Mouse (Mus musculus) midbrain, embryonic 14.5 days (tissue): ENCODE measurements at regions not wholly inside any gene's neighbourhood (a gene's known extent, or its start where the extent isn't known, plus 50 kb on each side); places are given as distances from the start of the nearest gene placed in this dataset.

ENCODE experiments used
- ATAC-seq: fragments of 200-750 bp; cut with Nextera tagmentation; 2 replicates; pipeline ENCODE4 v1.8.0; 2017; ENCODE audit warnings: moderate number of reproducible peaks, moderate library complexity; ENCODE audit not compliant: low FRiP score, low TSS enrichment
- DNase-seq: peaks from one replicate; pipeline ENCODE4 v3.0.0-alpha.2; 2015
- H3K27ac ChIP-seq: fragments of 300-500 bp; sonication (generic); replicated peaks from 2 replicates; pipeline ENCODE4 v1.5.1; 2014; ENCODE audit warnings: mild to moderate bottlenecking, low read depth, low read length, moderate library complexity
- H3K27me3 ChIP-seq: fragments of 300-500 bp; sonication (generic); 2 replicates; pipeline ENCODE4 v1.6.1; 2014; ENCODE audit warnings: low read length, control low read depth, mixed read lengths; ENCODE audit not compliant: control insufficient read depth, insufficient read depth
- H3K36me3 ChIP-seq: fragments of 300-500 bp; sonication (generic); 2 replicates; pipeline ENCODE4 v1.6.1; 2014; ENCODE audit warnings: low read length, control low read depth; ENCODE audit not compliant: control insufficient read depth, insufficient read depth
- H3K4me1 ChIP-seq: fragments of 300-500 bp; sonication (generic); 2 replicates; pipeline ENCODE4 v1.6.1; 2014; ENCODE audit warnings: mild to moderate bottlenecking, antibody characterized with exemption, low read length, control low read depth; ENCODE audit not compliant: control insufficient read depth, insufficient read depth
- H3K4me2 ChIP-seq: fragments of 300-500 bp; sonication (generic); 2 replicates; pipeline ENCODE4 v1.6.1; 2014; ENCODE audit warnings: mild to moderate bottlenecking, low read length, moderate library complexity
- H3K4me3 ChIP-seq: fragments of 300-500 bp; sonication (generic); replicated peaks from 2 replicates; pipeline ENCODE4 v1.5.1; 2014; ENCODE audit warnings: low read depth, low read length
- H3K9ac ChIP-seq: fragments of 300-500 bp; sonication (generic); replicated peaks from 2 replicates; pipeline ENCODE4 v1.6.1; 2014; ENCODE audit warnings: mild to moderate bottlenecking, low read length, moderate library complexity
- H3K9me3 ChIP-seq: fragments of 300-500 bp; sonication (generic); 2 replicates; pipeline ENCODE4 v1.6.1; 2016; ENCODE audit warnings: low read length, control low read depth, mixed read lengths; ENCODE audit not compliant: control insufficient read depth
- WGBS: fragments of 180-500 bp; shearing (Covaris S2); extraction: QIAGEN DNeasy Blood & Tissue Kit; methylation state at CpG from one replicate; pipeline ENCODE4 v1.1.7; 2014; 5-methylcytosine and 5-hydroxymethylcytosine counted together

DNA sequence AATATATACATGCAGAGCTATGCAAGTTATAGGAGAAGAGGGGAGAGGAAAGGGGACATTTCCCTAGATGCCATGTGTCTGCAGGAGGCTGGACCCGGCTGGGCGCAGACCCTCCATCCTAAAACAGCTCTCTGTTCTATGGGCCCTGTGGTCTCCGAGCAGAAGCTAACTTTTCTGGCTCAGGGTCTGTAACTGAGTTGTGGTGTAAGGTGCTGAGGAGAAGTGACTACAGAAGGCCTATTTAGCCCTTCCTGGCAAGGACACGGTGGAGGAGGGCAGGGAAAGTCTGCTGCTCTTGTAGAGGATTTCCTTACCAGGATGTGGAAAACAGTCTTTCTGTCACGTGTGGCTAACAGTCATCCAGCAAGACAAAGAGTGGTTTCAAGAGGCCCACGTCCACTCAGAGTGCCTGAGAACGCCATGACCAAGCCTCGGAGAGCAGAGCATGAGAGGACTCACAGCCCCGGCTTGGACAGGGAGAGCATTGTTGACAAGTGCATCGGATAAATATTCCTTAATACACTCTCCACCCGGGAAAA lies 216.2 kb downstream of the Setd4 start:
- Histone ChIP-seq H3K27ac (no peak overlapping the region), H3K36me3 (no peaks in the 10 kb centered on the region), H3K4me3 (no peak overlapping the region), H3K27me3 (no peaks in the 10 kb centered on the region), H3K9ac (no peak overlapping the region), H3K4me2 (no peak overlapping the region), H3K9me3 (peaks cover 3% of the 10 kb centered on the region; the same call in 1 of the 2 replicates), H3K4me1 (no peaks in the 10 kb centered on the region)
- 83% methylated on average over 11 of the region's 11 CpGs for WGBS
- no peak for DNase-seq
- no peak for ATAC-seq

DNA sequence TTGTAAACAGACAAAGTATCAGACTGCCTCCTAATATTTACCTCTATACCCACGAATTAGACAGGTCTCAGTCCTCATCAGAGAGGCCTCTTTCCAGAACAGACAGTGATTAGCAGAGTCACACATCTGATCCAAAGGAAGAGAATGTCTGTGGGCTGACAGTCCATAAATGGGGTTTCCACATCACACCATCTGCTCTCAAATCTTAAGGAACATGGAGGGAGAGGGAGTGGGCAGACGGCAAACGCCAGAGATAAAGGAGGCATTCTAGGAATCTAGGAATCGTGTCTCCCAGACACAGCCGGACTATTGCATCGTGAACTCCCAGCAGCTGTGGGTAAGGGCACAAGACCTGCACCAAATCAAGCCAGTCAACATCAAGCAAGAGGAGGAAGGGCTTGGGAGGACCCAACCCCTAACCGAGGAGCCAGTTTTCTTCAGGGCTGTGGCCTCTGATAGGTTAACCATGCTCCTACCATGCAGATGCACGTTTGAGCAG lies 219.8 kb downstream of the Setd4 start:
- WGBS = 85% methylated on average over 8 of the region's 8 CpGs
- Histone ChIP-seq H3K36me3 (no peaks in the 10 kb centered on the region), H3K4me1 (peaks cover 12% of the 10 kb centered on the region; the same call in 1 of the 2 replicates), H3K9me3 (no peaks in the 10 kb centered on the region), H3K27ac (no peak overlapping the region), H3K4me3 (no peak overlapping the region), H3K27me3 (no peaks in the 10 kb centered on the region), H3K4me2 (no peak overlapping the region), H3K9ac (no peak overlapping the region)
- ATAC-seq (no peak), DNase-seq (no peak)

GRCm38 (mm10) chr16:93382945-93383344 lies 220.9 kb downstream of the Setd4 start:
- no peak overlapping the region for H3K4me3 ChIP-seq
- WGBS = 84% methylated on average over 3 of the region's 3 CpGs
- no peak overlapping the region for H3K9ac ChIP-seq
- H3K4me2 ChIP-seq = no peak overlapping the region
- H3K4me1 ChIP-seq = peaks cover 12% of the 10 kb centered on the region; the same call in 1 of the 2 replicates
- no peak overlapping the region for H3K27ac ChIP-seq
- H3K9me3 ChIP-seq = no peaks in the 10 kb centered on the region
- H3K36me3 ChIP-seq = no peaks in the 10 kb centered on the region
- ATAC-seq (no peak), DNase-seq (no peak)
- no peaks in the 10 kb centered on the region for H3K27me3 ChIP-seq

- no peak overlapping the region for H3K9ac ChIP-seq
- H3K27ac ChIP-seq = no peak overlapping the region
- no peak overlapping the region for H3K4me2 ChIP-seq
- H3K4me3 ChIP-seq = no peak overlapping the region
- no peaks in the 10 kb centered on the region for H3K9me3 ChIP-seq
- DNase-seq (peak; percentile 58), ATAC-seq (no peak)
- 44% methylated on average over 13 of the region's 13 CpGs for WGBS
- no peaks in the 10 kb centered on the region for H3K36me3 ChIP-seq
- H3K27me3 ChIP-seq = no peaks in the 10 kb centered on the region
- H3K4me1 ChIP-seq = peaks cover 12% of the 10 kb centered on the region; the same call in 1 of the 2 replicates
Measured at GRCm38 (mm10) chr16:93380717-93381671, 222.9 kb downstream of the Setd4 start.

DNA sequence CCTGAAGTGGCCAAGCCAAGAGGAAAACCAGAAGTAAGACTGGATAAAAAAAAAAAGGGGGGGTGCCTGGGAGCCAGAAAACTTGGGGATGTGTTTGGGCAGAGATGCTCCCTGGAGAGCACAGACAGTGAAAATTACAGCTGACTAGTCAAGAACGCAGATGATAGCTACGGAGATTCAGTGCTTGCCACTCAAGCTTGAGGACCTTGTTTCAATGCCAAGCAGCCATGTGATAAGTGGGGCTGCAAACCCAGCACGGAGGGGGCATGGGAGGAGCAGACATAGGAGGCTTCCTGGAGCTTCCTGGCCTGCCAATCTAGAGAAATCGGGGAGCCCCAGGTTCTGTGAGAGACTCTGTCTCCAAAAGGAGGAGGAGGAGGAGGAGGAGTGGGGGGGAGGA lies 223.7 kb downstream of the Setd4 start:
- Histone ChIP-seq H3K4me1 (peaks cover 12% of the 10 kb centered on the region; the same call in 1 of the 2 replicates), H3K9me3 (no peaks in the 10 kb centered on the region), H3K4me3 (no peak overlapping the region), H3K27ac (no peak overlapping the region), H3K9ac (no peak overlapping the region), H3K27me3 (no peaks in the 10 kb centered on the region), H3K4me2 (no peak overlapping the region), H3K36me3 (no peaks in the 10 kb centered on the region)
- DNase-seq (peak; percentile 37), ATAC-seq (no peak)
- WGBS = 39% methylated on average over 4 of the region's 4 CpGs

- H3K27me3 ChIP-seq = no peaks in the 10 kb centered on the region
- ATAC-seq (no peak), DNase-seq (no peak)
- peaks cover 12% of the 10 kb centered on the region; the same call in 1 of the 2 replicates for H3K4me1 ChIP-seq
- no peak overlapping the region for H3K4me3 ChIP-seq
- H3K9me3 ChIP-seq = no peaks in the 10 kb centered on the region
- H3K27ac ChIP-seq = no peak overlapping the region
- H3K36me3 ChIP-seq = no peaks in the 10 kb centered on the region
- 34% methylated on average over 6 of the region's 6 CpGs for WGBS
- H3K9ac ChIP-seq = no peak overlapping the region
- H3K4me2 ChIP-seq = no peak overlapping the region
Measured at GRCm38 (mm10) chr16:93379611-93380010, 224.3 kb downstream of the Setd4 start.

DNA sequence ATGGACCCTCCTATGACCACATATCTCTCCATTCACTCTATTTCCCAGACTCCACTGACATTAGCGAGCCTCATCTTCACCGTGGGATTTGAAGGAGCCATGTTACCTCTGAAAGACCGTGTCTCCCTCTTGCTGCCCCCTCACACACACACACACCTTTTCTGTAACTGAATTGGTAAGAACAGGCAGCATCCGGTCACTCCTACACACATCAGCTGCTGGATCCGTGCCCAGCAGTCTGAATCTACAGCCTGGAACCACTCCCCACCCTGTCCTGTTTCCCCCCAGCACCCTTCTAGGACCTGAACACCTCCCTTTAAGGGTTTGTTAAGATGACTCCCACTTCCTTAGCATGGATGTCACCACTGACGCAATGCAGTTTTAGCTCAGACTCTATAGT lies 229.2 kb downstream of the Setd4 start:
- no peaks in the 10 kb centered on the region for H3K9me3 ChIP-seq
- no peaks in the 10 kb centered on the region for H3K36me3 ChIP-seq
- H3K27ac ChIP-seq = no peak overlapping the region
- H3K4me3 ChIP-seq = no peak overlapping the region
- H3K4me1 ChIP-seq = 0 out of 2 replicates have a peak, but pooled peaks cover 2% of the 10 kb centered on the region
- WGBS = 86% methylated on average over 6 of the region's 6 CpGs
- H3K27me3 ChIP-seq = no peaks in the 10 kb centered on the region
- DNase-seq (no peak), ATAC-seq (no peak)
- H3K4me2 ChIP-seq = no peak overlapping the region
- H3K9ac ChIP-seq = no peak overlapping the region

DNA sequence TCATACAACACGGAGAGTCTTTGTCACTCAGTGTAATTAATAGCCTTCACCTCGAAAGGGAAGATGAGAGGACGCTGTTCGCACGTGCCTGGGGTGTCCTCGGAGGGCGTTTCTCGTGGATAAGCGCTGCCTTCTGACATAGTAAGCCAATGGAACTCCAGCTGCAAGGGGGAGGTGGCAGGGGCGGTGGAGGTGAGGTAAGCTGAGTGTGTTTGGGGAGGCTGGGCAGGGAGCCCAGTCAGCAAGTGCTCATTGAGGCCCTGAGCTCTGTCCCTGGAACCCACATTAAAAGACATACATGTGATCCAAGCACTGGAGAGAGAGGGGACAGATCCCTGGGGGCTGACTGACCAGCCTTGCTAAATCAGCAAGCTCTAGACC lies 234.1 kb downstream of the Setd4 start:
- no peaks in the 10 kb centered on the region for H3K36me3 ChIP-seq
- no peak overlapping the region for H3K9ac ChIP-seq
- no peaks in the 10 kb centered on the region for H3K9me3 ChIP-seq
- ATAC-seq (no peak; the same call in 1 of the 2 replicates), DNase-seq (peak; percentile 37)
- H3K27ac ChIP-seq = no peak overlapping the region
- no peak overlapping the region for H3K4me2 ChIP-seq
- H3K4me1 ChIP-seq = no peaks in the 10 kb centered on the region
- H3K27me3 ChIP-seq = no peaks in the 10 kb centered on the region
- H3K4me3 ChIP-seq = no peak overlapping the region
- 59% methylated on average over 10 of the region's 10 CpGs for WGBS
